8 mouse cellular contexts compared by ENCODE assay signal in the genomic region with DNA sequence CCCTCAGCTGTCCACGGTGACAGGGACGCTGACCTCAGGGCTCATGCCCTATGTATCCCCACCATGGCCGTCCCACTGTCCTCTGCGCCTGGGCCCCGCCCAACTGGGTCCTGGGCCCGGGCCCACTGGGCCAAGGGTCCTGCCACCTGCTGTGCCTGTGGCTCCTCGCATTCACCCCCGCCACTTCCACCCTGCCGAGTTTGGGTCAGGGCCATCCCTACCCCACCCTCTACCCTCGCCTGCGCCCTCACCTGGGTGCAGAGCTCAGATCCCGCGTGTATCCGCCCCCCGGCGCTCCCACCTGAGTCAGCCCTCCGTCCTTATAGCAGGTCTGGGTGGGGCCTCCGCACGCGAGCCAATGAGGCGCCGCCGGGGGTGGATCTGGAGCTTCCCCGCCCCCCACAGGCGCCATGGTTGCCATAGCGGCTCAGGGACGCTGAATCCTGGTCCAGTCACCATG. TPM values are rescaled to one million over a fixed set of nuclear protein-coding genes. Genes with fewer than 3 reads are reported as not detected.
DNase-seq lines count a peak whose midpoint lies in the region; ATAC-seq and TF ChIP-seq lines count a peak whose summit lies in the region.

Gene Plin5, minus strand, starts transcription at position 346 of the 460 bp plus-strand sequence.

- H3K9me3 ChIP-seq in hindbrain, embryonic 13.5 days = peaks cover 4% of the 10 kb centered on the region
- peaks cover 5% of the 10 kb centered on the region for H3K9me3 ChIP-seq in limb, embryonic 14.5 days (ENCODE audit: control insufficient read depth, low read length)
- H3K9me3 ChIP-seq in midbrain, embryonic 12.5 days = peaks cover 5% of the 10 kb centered on the region

- H3K4me1 ChIP-seq in hindbrain, embryonic 13.5 days (replicated peaks) = peaks cover 24% of the 10 kb centered on the region
- H3K4me1 ChIP-seq in limb, embryonic 14.5 days (ENCODE audit: control insufficient read depth, insufficient read depth, low read length) = peaks cover 5% of the 10 kb centered on the region; the same call in 1 of the 2 replicates
- peaks cover 10% of the 10 kb centered on the region for H3K4me1 ChIP-seq in midbrain, embryonic 12.5 days

- H3K4me3 ChIP-seq in hindbrain, embryonic 13.5 days = peak within 1 kb of the TSS; percentile 30
- H3K4me3 ChIP-seq in limb, embryonic 14.5 days (replicated peaks; ENCODE audit: low read length) = peak within 1 kb of the TSS; percentile 16
- H3K4me3 ChIP-seq in midbrain, embryonic 12.5 days = peak within 1 kb of the TSS; percentile 24

- ATAC-seq in hindbrain, embryonic 13.5 days (ENCODE audit: low FRiP score) = peak; percentile 43
- no peak for ATAC-seq in limb, embryonic 14.5 days (ENCODE audit: low FRiP score, low read depth)
- ATAC-seq in midbrain, embryonic 12.5 days (ENCODE audit: low FRiP score, low read depth) = peak; percentile 53; the same call in 1 of the 2 replicates
- ATAC-seq in monocyte, adult 5-6 weeks (replicated peaks; ENCODE audit: insufficient number of reproducible peaks, low FRiP score, low TSS enrichment, poor library complexity, severe bottlenecking) = no peak

- H3K36me3 ChIP-seq in hindbrain, embryonic 13.5 days = peaks cover 1% of the 10 kb centered on the region
- no peaks in the 10 kb centered on the region for H3K36me3 ChIP-seq in limb, embryonic 14.5 days (ENCODE audit: control insufficient read depth, insufficient read depth, low read length)
- H3K36me3 ChIP-seq in midbrain, embryonic 12.5 days = no peaks in the 10 kb centered on the region

- no peak within 1 kb of the TSS for H3K27ac ChIP-seq in hindbrain, embryonic 13.5 days
- no peak within 1 kb of the TSS for H3K27ac ChIP-seq in limb, embryonic 14.5 days (replicated peaks; ENCODE audit: low read depth, low read length)
- H3K27ac ChIP-seq in midbrain, embryonic 12.5 days (replicated peaks) = no peak within 1 kb of the TSS

- peak; percentile 52 for DNase-seq in layer of hippocampus, adult 11-12 months (ENCODE audit: low spot score)
- DNase-seq in layer of hippocampus, adult 9-10 months (ENCODE audit: low spot score) = no peak
- peak; percentile 79 to 81 for DNase-seq in cerebellum, postnatal 10 days
- peak; percentile 74 for DNase-seq in gastrocnemius, postnatal 14 days
- peak; percentile 14 for DNase-seq in limb, embryonic 14.5 days (ENCODE audit: low spot score)

- H3K27me3 ChIP-seq in hindbrain, embryonic 13.5 days = peaks cover 69% of the 10 kb centered on the region
- H3K27me3 ChIP-seq in limb, embryonic 14.5 days (ENCODE audit: control insufficient read depth, insufficient read depth, low read length) = peaks cover 47% of the 10 kb centered on the region
- peaks cover 61% of the 10 kb centered on the region for H3K27me3 ChIP-seq in midbrain, embryonic 12.5 days

- under 1% methylated on average over 27 of the region's 27 CpGs for WGBS in hindbrain, embryonic 13.5 days
- WGBS in limb, embryonic 14.5 days = 2% methylated on average over 25 of the region's 27 CpGs
- WGBS in midbrain, embryonic 12.5 days = 1% methylated on average over 27 of the region's 27 CpGs

- peak within 1 kb of the TSS; percentile 55; the same call in 1 of the 2 replicates for H3K9ac ChIP-seq in hindbrain, embryonic 13.5 days
- H3K9ac ChIP-seq in limb, embryonic 14.5 days (ENCODE audit: low read depth, low read length, severe bottlenecking) = 0 out of 2 replicates have a peak within 1 kb of the TSS, but pooled peaks have one; percentile 25
- 0 out of 2 replicates have a peak within 1 kb of the TSS, but pooled peaks have one; percentile 2 for H3K9ac ChIP-seq in midbrain, embryonic 12.5 days (replicated peaks)

- peak within 1 kb of the TSS; percentile 58 for H3K4me2 ChIP-seq in hindbrain, embryonic 13.5 days
- peak within 1 kb of the TSS; percentile 37 for H3K4me2 ChIP-seq in limb, embryonic 14.5 days (replicated peaks; ENCODE audit: low read depth, low read length, severe bottlenecking)
- peak within 1 kb of the TSS; percentile 47 for H3K4me2 ChIP-seq in midbrain, embryonic 12.5 days (replicated peaks)

- no peak for TF ChIP-seq POLR2A in limb, embryonic 14.5 days (IDR thresholded peaks at IDR 0.05; ENCODE audit: borderline replicate concordance, extremely low read depth, insufficient read depth, insufficient read length)

- intact Hi-C loops in gastrocnemius, postnatal 14 days (cut with DNase I; ENCODE audit: low total_unique reads) = no loop called here

RNA-seq across cellular contexts. Expression of gene Plin5, which starts in this region (rescaled TPM):
- 10 to 100 TPM; 17.6 to 48.3 TPM for total RNA-seq in gastrocnemius, postnatal 14 days (2021)
- polyA plus RNA-seq in hindbrain, embryonic 13.5 days (2015; fragmentation: Nextera tagmentation; extraction: Ambion mirVana) = 0.83 and 1.0 TPM in 2 replicates
- not detected in 2 replicates for polyA plus RNA-seq in limb, embryonic 14.5 days (2012; rRNA removed)
- 0.10 and 0.17 TPM in 2 replicates for polyA plus RNA-seq in limb, embryonic 14.5 days (2014; fragmentation: Nextera tagmentation; extraction: Ambion mirVana)
- 0.14 and 0.34 TPM in 2 replicates for polyA plus RNA-seq in midbrain, embryonic 12.5 days (2016; fragmentation: Nextera tagmentation; extraction: Ambion mirVana)
- not detected in 3 replicates for total RNA-seq in monocyte, adult 5-6 weeks (2017)

Comparison
In these comparisons a context has a peak if more than half of its experiments do, and no peak if none do; other contexts are left out.
1. RNA of gene Plin5 (total RNA-seq): 17.6 to 48.3 TPM in gastrocnemius, postnatal 14 days; not detected in monocyte, adult 5-6 weeks; every median in the first group is over 10 times any median in the second.
2. Peak in DNase-seq, H3K4me3 ChIP-seq, H3K9ac ChIP-seq and H3K4me2 ChIP-seq in limb, embryonic 14.5 days; RNA of the gene not detected or under 1 TPM.
3. Peak in ATAC-seq, H3K4me3 ChIP-seq, H3K9ac ChIP-seq and H3K4me2 ChIP-seq in midbrain, embryonic 12.5 days; RNA of the gene not detected or under 1 TPM.
4. H3K9ac ChIP-seq: peak in every context shown above with its lines; median percentile 55 in hindbrain, embryonic 13.5 days; 25 in limb, embryonic 14.5 days; 2 in midbrain, embryonic 12.5 days.
5. Peak in every context shown above with its lines, with median percentiles within 50 percentile points of each other: H3K4me2 ChIP-seq and H3K4me3 ChIP-seq.